Mouse (Mus musculus): Measurements from ENCODE around the gene Gm20388. TPM values are rescaled to one million over a fixed set of nuclear protein-coding genes. Genes with fewer than 3 reads are reported as not detected.

The Gm20388 gene
- total RNA-seq, 2 experiments from 2014 or later, result 18.5 to 23.8 TPM

DNA sequence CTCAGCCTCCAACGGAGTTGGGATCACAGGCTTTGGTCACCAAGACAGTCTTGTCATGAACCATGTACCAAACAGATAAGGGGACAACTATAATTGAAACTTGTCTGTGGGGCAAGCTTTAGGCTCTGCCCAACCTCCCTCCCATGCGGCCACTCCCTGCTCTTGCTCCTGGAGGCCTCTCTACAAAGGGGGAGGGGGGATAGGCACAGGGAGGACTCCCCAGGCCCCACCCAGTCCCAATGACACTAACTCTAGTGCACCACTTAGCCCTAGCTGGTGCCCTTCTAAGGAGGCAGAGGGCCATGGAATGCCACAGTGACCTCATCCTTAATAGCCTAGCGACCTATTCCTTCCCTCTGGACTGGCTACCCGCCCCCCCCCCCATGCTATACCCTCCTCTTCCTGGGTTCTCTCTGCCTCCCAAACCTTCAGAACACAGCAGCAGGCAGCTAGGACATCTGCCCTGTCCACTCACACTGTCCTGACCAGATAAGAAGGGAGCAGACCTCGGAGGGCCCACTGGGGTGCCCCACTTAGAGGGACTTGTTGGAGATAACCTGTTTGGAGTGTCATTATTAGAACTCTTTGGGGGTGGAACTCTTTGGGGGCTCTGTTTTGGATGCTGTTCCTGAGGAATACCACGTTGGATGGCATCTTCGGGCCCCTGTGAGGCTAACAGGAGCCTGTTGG is 2635.6 kb downstream of the Gm20388 start:
- no peak for ATAC-seq (replicated peaks; ENCODE audit: poor library complexity, severe bottlenecking)

DNA sequence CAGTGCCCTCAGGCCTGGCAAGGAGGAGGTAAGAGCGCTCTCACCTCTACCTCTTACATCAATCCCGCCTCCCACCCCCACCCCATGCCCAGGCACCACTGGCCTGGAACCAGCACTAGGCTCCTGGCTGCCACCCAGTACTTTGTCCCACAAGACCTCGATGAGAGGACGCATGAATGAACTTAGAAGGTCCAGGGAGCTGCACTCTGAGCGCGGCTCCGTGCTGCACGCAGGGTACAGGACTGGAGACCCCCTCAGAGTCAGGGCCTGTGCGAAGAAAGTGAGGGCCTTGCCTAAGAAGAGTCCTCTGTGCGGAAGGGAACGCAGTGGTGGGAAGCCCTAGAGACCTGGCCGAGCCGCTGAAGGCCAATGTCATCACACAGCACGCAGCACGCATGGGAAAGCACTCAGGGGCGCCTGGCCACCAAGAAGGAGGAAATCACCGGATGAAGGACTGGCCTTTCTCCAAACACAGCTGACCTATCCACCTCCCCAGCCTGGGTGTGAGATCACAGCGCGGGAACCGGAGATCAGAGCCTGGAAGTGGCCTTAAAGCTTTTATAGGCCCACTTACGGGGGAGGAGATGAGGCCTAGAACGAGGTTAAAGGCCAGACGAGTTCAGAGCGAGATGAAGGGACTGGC is 2636.3 kb downstream of the Gm20388 start:
- no peak for ATAC-seq (replicated peaks; ENCODE audit: poor library complexity, severe bottlenecking)

DNA sequence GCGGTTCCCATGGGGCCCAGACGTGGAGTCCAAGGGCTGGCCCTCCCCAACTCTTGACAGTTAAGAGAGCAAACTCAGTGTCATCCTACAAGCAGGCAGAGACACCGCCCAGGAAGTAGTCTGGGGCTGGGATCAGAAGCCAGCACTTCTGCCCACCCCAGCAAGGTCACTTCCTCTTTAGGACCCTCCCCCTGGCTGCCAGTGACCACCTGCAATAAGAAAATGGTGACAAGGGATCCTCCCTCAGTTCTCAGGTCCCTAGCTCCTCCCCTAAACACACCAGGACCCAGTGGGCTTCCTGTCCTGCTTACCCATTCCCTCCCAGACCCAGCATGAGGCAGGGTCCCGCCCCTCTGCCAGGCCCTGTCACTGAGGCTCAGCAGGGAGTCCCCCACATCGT is 2637.2 kb downstream of the Gm20388 start:
- peak; percentile 83 for ATAC-seq (replicated peaks; ENCODE audit: poor library complexity, severe bottlenecking)

DNA sequence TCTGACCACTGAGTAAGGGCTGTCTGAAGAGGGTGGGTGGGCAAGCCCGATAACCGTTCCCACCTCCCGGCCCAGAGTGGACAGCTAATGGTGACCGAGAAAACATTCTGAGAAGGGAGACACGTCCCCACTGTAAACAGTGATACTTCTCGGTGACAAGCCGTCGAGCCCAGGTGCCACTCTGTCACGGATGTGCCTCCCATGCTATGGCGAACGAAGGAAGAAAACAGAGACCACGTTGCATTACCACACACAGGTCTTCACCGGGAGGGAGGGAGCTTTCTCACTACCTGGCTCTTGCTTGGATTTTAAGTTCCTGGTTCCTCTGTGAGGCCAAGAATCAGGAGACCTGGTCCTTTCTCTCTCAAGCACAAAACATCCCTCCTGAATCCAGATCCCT is 2637.7 kb downstream of the Gm20388 start:
- no peak for ATAC-seq (replicated peaks; ENCODE audit: poor library complexity, severe bottlenecking)

DNA sequence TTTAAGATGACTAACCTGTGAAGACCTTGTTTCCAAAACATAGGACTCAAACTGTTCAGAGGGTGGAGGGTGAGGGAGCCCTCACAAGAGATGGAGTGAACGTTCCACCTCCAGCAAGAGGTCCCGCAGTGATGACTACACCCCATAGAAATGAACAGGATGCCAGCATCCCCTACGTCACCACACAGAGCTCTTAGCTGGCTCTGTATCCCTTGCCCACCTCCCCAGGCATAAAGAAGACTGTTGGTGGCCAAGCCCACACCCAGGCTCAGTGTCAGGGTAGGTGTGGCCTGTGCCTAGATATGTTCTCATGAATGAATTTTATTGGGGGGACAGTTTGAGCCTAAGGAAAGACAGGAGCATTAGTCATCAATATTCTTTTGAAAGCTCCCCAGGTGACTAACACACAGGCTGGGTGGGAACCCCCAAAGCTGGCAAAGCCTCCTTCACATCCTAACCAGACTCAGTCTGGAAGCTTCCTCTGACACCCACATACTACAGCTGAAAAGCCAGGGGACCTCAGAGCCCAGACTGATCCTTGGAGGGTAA is 2638.3 kb downstream of the Gm20388 start:
- no peak for ATAC-seq (replicated peaks; ENCODE audit: poor library complexity, severe bottlenecking)

DNA sequence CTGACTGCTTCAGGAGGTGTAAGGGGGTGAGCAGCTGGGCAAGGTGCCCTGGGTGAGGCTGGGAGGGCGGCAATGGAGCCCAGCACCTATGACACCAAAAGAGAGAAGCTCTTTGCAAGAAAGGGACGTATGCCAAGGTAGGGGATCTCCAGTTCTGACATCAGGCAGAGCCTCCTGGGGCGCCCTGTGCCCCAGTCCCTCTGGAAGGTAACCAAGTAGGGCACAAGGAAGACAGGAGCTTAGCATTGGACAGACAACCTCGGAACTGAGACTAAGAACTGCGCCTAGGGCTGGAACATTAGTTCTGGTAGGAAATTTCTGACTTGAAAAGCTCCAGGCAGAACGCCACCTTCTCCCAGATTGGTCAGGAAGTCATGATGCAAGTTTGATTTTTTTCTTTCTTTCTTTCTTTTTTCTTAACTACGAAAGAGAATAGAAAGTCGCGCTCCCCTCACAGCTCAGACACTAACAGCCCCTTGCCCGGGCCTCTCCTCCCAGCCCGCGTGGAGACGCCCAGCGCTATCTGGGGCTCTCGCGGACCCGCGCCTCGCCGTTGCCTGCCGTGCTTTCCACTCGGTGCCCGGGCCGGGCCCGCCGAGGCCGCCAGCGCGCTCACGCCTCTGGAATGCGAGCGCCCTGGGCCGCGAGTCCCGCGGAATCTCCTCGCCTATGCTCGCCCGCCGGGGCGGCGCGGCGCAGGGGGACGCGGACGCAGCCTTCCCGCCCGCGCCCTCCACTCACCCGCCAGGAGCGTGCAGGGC is 2639.8 kb downstream of the Gm20388 start:
- no peak for ATAC-seq (replicated peaks; ENCODE audit: poor library complexity, severe bottlenecking)

DNA sequence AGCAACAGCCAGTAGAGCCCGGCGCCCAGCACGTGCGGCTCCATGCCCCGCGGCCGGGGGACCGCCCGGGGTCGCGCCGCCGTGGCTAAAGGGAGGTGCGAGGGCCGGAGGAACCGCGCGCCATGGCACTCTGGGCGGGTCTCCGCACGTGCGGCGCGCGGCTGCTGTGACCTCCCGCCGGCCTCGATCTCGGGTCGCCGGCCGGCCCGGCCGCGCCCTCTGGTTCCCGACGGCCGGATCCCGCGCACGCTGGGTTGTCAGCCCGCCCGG is 2640.3 kb downstream of the Gm20388 start:
- ATAC-seq (replicated peaks; ENCODE audit: poor library complexity, severe bottlenecking), result no peak

DNA sequence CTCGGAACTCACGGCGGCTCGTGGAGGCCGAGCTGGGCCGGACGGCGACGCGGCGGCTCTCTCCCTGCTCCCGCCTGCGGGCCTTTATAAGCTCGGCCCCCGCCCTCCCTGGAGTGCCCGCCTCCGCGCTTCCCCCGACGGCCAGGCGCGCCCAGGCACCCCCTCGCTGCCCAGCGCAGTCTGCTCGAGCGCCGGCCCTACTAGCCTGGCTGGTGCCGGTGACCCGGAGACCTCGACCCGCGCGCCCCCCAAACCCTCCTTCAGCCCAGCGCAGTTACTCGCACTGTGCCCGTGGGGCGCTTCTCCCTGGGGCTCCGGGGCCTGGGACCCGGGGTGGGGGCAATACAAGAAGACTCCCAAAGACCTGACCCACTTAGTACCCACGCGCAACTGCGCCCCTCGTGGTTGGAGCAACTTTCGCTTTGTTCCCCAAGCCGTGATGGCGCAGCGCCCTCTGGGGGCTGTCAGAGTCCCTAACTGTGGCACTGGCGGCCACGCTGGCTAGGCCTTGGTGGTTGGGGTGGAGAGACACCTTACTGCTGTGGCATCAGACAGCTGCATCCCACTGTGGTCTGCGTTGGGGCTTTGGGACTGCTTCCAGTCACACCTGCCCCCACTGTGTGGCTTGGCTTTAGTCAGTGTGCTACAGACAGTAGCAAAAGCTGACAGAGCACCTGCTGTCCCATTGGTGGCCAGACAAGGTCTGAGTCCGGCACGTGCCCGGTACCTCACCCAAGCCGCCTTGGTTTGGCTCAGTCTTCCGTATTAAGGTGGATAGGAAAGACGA is 2640.8 kb downstream of the Gm20388 start, which contains the start of gene Piezo1:
Gene Piezo1 (minus strand): TSS at position 65 of the 787 bp plus-strand sequence.
- ATAC-seq (replicated peaks; ENCODE audit: poor library complexity, severe bottlenecking), result peak; percentile 40

DNA sequence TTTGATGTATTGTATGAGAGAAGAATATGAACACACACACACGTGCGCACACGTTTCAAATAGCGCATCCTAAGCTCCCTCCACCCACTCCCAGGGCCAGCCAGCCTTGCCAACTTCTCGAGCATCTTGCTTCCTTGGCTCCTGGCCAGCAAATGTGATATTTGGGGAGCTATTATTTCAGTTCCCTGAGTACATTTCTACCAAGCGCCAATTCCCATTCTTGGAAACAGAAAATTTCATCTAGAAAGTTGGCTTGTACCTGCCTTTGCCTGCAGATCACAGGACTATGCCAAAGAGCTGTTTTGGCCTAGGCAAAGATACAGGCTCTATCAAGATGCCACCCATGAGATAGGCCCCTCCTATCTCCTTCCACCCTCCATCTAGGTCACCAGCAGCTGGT is 2644.1 kb downstream of the Gm20388 start:
- no peak for ATAC-seq (replicated peaks; ENCODE audit: poor library complexity, severe bottlenecking)

DNA sequence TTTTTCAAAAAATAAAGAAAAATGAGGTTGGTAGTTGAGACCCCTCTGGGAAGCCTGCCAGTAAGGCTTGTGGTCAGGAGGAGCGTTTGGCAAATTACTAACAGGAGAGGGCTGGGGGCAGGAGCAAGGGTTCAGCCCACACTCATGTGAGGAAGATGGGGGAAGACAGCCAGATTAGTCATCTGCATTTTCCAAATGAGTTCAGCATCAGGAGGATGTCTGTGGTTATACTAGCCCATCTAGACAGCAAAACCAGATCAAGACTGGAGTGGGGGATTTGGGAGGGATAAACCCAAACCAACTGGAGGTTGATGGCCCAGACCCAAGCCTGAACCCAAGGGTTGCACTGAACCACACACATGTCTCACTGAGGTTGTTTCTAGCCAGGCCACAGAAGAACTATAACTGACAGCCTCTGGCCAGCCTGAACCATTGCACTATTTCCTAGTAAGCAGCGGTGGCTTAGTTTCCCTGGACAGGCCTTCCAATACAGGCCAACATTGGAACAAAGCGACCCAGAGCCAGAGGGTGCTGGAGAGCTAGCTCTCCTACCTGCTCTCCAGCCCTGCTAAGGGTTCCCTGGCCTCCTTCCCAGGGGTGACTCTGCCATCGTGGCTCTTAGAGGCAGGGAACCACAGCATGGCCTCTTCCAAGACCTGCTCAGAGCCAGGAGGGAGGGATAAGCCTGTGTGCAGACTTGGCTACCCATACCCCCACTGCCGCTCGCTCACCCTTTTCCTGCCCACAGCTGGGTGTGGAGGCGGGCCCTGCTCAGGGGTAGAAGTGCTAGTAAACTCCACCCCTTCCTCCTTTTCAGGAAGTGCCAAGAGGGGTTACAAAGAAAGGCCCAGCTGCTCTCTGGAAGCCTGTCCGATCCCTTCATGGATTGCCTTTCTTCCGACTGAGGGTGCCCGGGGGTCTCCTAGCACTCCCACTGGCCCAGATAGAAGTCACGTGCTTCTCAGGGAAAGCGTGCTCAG is 2645.7 kb downstream of the Gm20388 start:
- peak; percentile 64 for ATAC-seq (replicated peaks; ENCODE audit: poor library complexity, severe bottlenecking)

DNA sequence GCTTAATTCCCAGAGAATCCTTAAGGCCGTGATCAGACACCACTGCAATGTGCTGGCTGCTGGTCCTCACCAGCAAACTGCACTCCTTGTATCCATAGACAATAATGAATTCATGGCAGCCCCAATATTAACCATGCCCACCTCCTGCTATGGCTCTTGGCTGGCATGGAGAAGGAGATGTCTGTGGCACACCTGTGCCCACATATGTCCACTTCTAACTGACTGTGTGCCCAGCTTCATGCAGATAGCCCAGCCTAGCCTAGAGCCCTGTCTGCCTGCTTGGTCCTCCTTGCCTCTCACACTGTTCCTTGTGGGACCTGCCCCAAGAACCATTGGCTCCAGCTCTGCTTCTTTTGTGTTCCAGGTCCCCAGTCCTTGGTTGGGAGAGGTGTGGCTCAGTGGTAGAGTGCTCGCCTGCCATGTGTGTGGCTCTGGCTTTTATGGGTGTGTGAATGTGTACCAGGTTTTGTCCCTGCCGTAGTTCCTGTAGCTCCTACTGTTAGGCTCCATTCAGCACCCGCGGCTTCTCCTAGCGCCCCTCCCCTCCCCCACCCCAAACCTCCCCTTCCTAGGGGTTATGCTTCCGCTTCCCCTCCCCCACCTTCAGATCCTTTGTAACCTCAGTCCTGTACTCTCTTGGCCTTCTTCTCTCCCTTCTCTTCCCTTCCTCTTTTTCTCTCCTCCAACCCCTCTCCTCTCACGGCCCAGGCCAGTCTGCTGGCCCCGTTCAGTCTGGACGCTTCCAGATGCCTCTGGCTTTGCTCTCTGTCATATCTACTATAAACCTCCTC is 2646.8 kb downstream of the Gm20388 start:
- ATAC-seq (replicated peaks; ENCODE audit: poor library complexity, severe bottlenecking), result peak; percentile 31

DNA sequence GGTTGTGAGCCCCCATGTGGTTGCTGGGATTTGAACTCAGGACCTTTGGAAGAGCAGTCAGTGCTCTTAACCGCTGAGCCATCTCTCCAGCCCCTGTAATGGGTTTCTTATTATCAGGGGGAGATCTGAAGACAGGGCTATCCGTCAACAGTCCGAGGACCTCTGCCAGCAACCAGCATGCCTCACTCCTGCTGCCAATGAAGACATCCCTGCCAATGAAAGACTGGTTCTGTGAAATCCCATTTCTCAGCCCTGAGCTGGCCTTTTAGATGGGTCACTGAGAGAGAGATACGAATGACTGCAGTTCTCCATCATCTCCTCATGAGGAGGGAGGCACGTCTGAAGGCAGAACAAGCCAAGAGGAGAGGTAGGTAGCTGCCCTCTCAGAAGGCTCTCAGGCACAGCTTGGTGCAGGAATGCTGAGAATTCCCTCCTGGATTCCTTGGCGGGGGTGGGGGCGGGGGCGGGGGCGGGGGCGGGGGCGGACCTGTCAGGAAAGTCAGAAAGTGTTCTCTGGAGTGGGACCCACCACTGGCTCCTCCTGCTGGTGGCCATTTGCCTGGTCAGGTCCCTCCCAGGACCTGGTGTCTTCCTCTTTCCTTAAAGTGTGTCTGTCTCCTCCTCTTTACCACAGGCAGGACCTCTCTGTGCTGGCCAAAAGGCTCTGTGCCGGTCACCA is 2648.2 kb downstream of the Gm20388 start:
- ATAC-seq (replicated peaks; ENCODE audit: poor library complexity, severe bottlenecking), result peak; percentile 28; the same call in 1 of the 2 replicates

DNA sequence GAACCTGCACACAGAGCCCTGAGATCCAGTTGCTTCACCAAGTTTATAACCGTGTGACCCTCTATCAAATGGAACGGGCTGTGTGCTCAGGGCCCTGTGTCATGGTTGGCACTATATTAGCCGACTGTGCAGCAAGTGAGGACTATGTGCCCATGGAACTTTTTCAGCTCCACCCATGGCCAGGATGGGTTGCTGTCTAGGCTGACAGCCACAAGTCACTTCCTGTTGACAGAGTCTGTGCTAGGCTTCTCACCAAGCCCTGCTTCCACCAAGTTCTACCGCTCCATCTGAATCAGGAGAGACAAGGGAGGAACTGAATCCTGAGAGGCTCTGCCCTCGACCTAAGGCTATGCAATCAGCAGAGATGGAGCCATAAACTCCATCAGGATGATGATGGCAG is 2650.6 kb downstream of the Gm20388 start:
- peak; percentile 42 for ATAC-seq (replicated peaks; ENCODE audit: poor library complexity, severe bottlenecking)

DNA sequence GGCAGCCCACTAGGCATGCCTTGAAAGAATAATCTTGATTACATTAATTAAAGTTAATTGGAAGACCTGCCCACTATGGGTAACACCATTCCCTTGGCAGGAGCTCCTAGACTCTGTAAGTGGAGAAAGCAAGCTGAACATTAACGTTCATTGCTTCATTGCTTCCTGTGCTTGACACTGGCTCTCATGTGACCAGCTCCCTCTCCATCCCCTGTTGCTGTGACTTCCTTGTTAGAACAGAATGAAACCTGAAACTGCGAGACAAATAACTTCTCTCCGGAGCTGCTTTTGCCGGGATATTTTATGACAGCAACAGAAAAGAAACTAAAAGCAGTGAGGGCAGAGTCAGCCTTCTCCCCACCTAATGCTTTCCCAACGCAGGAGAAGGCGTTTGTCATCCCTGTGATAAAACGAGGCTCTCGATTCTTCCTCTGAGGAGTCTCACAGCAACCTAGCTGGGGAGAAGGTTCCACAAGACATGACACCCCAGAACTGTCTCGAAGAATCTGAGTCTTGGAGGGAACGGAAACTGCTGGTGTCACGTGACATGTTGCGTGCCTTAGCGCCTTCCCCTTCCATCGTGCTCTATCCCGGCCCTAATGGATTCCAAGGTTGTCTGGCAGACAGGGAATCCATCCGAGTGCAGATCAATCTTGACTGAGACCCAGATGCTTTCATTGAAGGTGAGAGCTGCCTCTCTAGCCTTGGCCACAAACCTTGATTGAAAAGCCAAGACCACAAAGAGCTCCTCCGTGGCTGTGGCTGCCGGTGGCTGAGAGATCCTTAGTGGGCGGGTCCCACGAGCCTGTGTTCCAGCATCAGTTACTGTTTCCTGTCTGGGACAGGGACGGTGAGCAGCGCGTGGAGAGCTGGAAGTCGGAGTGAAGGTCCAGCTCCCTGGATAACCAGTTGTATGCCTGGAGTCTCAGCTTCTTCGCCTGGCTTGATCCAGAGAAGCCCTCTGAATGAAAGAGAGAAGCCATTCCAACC is 2654.0 kb downstream of the Gm20388 start:
- ATAC-seq (replicated peaks; ENCODE audit: poor library complexity, severe bottlenecking), result peak; percentile 51

DNA sequence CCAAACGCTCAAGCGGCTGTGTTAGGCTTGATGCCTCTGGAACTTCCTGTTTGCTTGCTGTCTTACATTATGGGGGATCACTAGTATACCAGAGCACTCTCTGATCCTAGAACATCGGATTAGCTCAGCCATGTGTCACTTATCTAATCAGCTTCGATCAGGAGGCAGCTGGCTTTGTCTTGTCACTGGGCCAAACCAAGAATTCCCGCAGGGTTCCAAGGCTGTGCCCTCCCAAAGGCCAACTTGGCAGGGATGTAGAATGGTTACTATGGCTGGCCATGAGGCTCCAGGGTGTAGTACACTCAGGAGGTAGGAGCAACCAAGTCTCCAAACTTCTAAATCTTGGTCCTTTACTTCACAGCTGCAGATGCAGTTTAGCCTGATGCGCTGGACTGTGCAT is 2656.1 kb downstream of the Gm20388 start:
- no peak for ATAC-seq (replicated peaks; ENCODE audit: poor library complexity, severe bottlenecking)

DNA sequence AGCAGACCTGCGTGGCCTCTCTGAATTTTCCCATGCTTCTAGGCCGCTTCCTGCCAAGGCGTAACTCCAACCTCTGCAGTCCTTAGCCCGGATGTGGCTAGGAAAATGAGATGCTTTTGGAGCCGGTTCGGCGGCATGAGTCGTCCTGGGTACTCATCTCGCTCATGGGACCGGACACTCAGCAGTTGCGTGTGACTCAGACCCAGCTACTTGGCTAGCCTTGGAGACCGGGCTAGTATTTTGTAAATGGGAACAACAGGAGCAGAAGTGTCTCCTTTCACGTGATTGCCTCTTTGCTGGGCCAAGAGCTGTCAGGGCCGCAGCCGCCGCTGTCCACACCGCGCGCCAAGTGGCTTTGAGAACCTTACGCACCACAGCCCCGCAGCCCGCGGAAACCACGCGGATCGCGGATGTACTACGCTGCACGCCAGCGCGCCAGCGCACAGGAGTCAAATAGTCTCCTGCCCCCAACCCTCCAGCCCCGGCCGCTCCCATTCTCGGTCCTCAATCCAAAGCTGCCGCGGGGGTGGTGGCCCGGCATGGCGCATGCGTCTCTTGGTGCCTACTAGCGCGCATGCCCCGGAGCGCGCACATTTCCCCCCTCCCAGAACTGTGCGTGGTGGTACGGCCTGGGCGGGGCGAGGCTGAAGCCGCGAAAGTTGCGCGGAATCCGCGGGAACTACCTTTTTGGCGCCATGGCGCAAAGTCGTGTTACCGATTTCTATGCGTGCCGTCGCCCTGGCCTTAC is 2656.9 kb downstream of the Gm20388 start, which contains the start of gene Cdt1:
Gene Cdt1 (plus strand): TSS at position 655 of the 748 bp plus-strand sequence.
- ATAC-seq (replicated peaks; ENCODE audit: poor library complexity, severe bottlenecking), result peak; percentile 71
